Mouse (Mus musculus): Measurements from ENCODE around the gene Prima1. TPM values are rescaled to one million over a fixed set of nuclear protein-coding genes. Genes with fewer than 3 reads are reported as not detected.

Prima1 gene
- total and polyA plus RNA-seq, 2 experiments from 2014 or later, result 0.67 to 0.69 TPM

DNA sequence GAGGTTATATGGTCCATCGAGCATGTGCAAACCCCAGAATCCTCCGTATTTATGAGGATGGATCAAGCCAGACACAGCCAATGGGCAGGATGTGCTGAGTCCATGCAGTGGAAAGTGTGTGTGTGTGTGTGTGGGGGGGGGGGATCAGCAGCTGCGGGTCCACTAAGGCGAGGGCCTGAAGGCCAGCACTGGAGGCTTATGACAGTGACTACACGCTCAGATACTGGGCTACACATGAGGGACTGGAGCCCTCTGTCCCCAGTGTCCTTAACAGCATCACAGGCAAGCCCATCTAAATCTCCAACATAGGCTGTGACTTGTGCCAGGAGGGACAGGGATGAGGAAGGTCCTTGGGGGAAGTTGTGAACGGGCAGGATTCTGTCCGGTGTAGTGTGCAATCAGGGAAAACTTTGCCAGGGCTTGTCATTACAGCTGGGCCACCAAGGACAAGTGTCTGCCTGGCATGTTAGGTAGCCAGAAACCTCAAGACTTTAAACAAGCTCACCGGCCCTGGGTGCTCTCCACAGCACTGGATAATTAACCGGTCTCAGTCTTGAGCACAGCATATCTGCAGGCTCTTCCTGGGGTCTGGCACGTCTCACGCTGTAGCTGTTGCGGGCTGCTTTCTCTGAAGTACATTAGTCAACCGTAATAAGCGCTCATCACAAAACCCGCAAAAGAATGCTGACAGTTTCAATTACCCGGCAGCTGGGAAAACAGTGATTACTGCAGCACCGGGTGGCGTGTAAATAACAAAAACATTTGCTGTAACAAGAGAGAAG lies 84.6 kb downstream of the Prima1 start:
- peaks cover 20% of the 10 kb centered on the region for H3K36me3 ChIP-seq (ENCODE audit: insufficient read depth)
- H3K4me2 ChIP-seq (ENCODE audit: low read depth), result no peak overlapping the region
- no peaks in the 10 kb centered on the region for H3K4me1 ChIP-seq (ENCODE audit: insufficient read depth)
- H3K4me3 ChIP-seq (ENCODE audit: low read depth, low read length), result no peak overlapping the region
- 34% methylated on average over 18 of the region's 18 CpGs for WGBS
- TF ChIP-seq CTCF (IDR thresholded peaks at IDR 0.05; ENCODE audit: low read depth), result no peak
- no peak overlapping the region for H3K9ac ChIP-seq
- ATAC-seq (peak; percentile 79), DNase-seq (peak; percentile 71)
- H3K27ac ChIP-seq (ENCODE audit: low read depth, low read length), result no peak overlapping the region
- no peaks in the 10 kb centered on the region for H3K27me3 ChIP-seq (ENCODE audit: insufficient read depth, low read length)
- H3K9me3 ChIP-seq (ENCODE audit: low read length), result no peaks in the 10 kb centered on the region

DNA sequence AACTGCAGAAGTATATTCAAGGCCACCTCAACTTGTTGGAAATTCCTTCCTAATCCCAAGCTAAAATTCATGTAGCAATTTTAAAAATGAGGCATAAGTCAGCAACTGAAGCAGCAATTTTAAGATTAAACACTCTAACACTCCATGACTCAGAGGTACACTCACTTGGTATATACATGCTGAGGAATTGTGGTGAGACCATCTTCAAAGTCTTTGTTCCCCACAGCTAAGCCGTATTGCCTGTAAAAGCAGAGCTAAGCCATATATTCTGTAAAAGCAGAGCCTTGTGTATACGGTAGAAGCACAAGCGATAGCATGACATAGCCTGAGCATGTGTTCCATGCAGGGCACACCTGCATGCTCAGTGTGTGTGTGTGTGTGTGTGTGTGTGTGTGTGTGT lies 86.5 kb downstream of the Prima1 start:
- ATAC-seq (peak; percentile 57; the same call in 1 of the 2 replicates), DNase-seq (peak; percentile 34)
- Histone ChIP-seq H3K9me3 (ENCODE audit: low read length) (no peaks in the 10 kb centered on the region), H3K4me1 (ENCODE audit: insufficient read depth) (no peaks in the 10 kb centered on the region), H3K9ac (no peak overlapping the region), H3K4me3 (ENCODE audit: low read depth, low read length) (no peak overlapping the region), H3K36me3 (ENCODE audit: insufficient read depth) (peaks cover 16% of the 10 kb centered on the region), H3K27ac (ENCODE audit: low read depth, low read length) (no peak overlapping the region), H3K27me3 (ENCODE audit: insufficient read depth, low read length) (no peaks in the 10 kb centered on the region), H3K4me2 (ENCODE audit: low read depth) (no peak overlapping the region)
- TF ChIP-seq CTCF (IDR thresholded peaks at IDR 0.05; ENCODE audit: low read depth), result no peak
- 76% methylated on average over 3 of the region's 3 CpGs for WGBS

GRCm38 (mm10) chr12:103154927-103155326 lies 87.0 kb downstream of the Prima1 start:
- Histone ChIP-seq H3K27ac (ENCODE audit: low read depth, low read length) (no peak overlapping the region), H3K4me2 (ENCODE audit: low read depth) (no peak overlapping the region), H3K4me3 (ENCODE audit: low read depth, low read length) (no peak overlapping the region), H3K36me3 (ENCODE audit: insufficient read depth) (peaks cover 16% of the 10 kb centered on the region), H3K9me3 (ENCODE audit: low read length) (no peaks in the 10 kb centered on the region), H3K4me1 (ENCODE audit: insufficient read depth) (no peaks in the 10 kb centered on the region), H3K9ac (no peak overlapping the region), H3K27me3 (ENCODE audit: insufficient read depth, low read length) (no peaks in the 10 kb centered on the region)
- peak; percentile 29; the same call in 1 of the 2 replicates for TF ChIP-seq CTCF (IDR thresholded peaks at IDR 0.05; ENCODE audit: low read depth)
- WGBS, result 82% methylated on average over 2 of the region's 2 CpGs
- DNase-seq (no peak), ATAC-seq (no peak)

- DNase-seq (no peak), ATAC-seq (no peak)
- TF ChIP-seq CTCF (IDR thresholded peaks at IDR 0.05; ENCODE audit: low read depth), result no peak
- Histone ChIP-seq H3K4me2 (ENCODE audit: low read depth) (no peak overlapping the region), H3K4me3 (ENCODE audit: low read depth, low read length) (no peak overlapping the region), H3K4me1 (ENCODE audit: insufficient read depth) (no peaks in the 10 kb centered on the region), H3K36me3 (ENCODE audit: insufficient read depth) (peaks cover 46% of the 10 kb centered on the region), H3K9ac (no peak overlapping the region), H3K9me3 (ENCODE audit: low read length) (no peaks in the 10 kb centered on the region), H3K27me3 (ENCODE audit: insufficient read depth, low read length) (no peaks in the 10 kb centered on the region), H3K27ac (ENCODE audit: low read depth, low read length) (no peak overlapping the region)
- 89% methylated on average over 2 of the region's 2 CpGs for WGBS
Observed at GRCm38 (mm10) chr12:103150247-103150646, 91.7 kb downstream of the Prima1 start.

Other genes with a start within 250 kb of the Prima1 start
- gene Fam181a, start 68.8 kb upstream of the Prima1 start, total RNA-seq (2014; rRNA removed), result 10.0 and 10.7 TPM in 2 replicates
- 6.9 and 9.1 TPM in 2 replicates for gene Fam181a, start 68.8 kb upstream of the Prima1 start, polyA plus RNA-seq (2015; fragmentation: Nextera tagmentation; extraction: Ambion mirVana)
- 1.6 and 2.1 TPM in 2 replicates for gene Asb2, start 113.9 kb upstream of the Prima1 start, total RNA-seq (2014; rRNA removed)
- gene Asb2, start 113.9 kb upstream of the Prima1 start, polyA plus RNA-seq (2015; fragmentation: Nextera tagmentation; extraction: Ambion mirVana), result 1.5 and 1.6 TPM in 2 replicates
- 22.2 and 26.5 TPM in 2 replicates for gene Otub2, start 146.5 kb upstream of the Prima1 start, total RNA-seq (2014; rRNA removed)
- 18.9 and 21.3 TPM in 2 replicates for gene Otub2, start 146.5 kb upstream of the Prima1 start, polyA plus RNA-seq (2015; fragmentation: Nextera tagmentation; extraction: Ambion mirVana)
- 5.1 and 11.8 TPM in 2 replicates for gene 9330161L09Rik, start 165.7 kb upstream of the Prima1 start, total RNA-seq (2014; rRNA removed)
- 0.82 and 1.3 TPM in 2 replicates for gene 9330161L09Rik, start 165.7 kb upstream of the Prima1 start, polyA plus RNA-seq (2015; fragmentation: Nextera tagmentation; extraction: Ambion mirVana)
- gene Ddx24, start 183.7 kb upstream of the Prima1 start, total RNA-seq (2014; rRNA removed), result 140 and 175 TPM in 2 replicates
- gene Ddx24, start 183.7 kb upstream of the Prima1 start, polyA plus RNA-seq (2015; fragmentation: Nextera tagmentation; extraction: Ambion mirVana), result 169 and 173 TPM in 2 replicates
- gene Ifi27, start 192.1 kb upstream of the Prima1 start, total RNA-seq (2014; rRNA removed), result 13.2 and 19.1 TPM in 2 replicates
- gene Ifi27, start 192.1 kb upstream of the Prima1 start, polyA plus RNA-seq (2015; fragmentation: Nextera tagmentation; extraction: Ambion mirVana), result 22.1 and 26.5 TPM in 2 replicates
- 7.8 and 9.4 TPM in 2 replicates for gene Ifi27l2a, start 201.5 kb upstream of the Prima1 start, total RNA-seq (2014; rRNA removed)
- gene Ifi27l2a, start 201.5 kb upstream of the Prima1 start, polyA plus RNA-seq (2015; fragmentation: Nextera tagmentation; extraction: Ambion mirVana), result 10.2 and 16.4 TPM in 2 replicates
- gene Ifi27l2b, start 215.1 kb upstream of the Prima1 start, total RNA-seq (2014; rRNA removed), result not detected in 2 replicates
- gene Ifi27l2b, start 215.1 kb upstream of the Prima1 start, polyA plus RNA-seq (2015; fragmentation: Nextera tagmentation; extraction: Ambion mirVana), result not detected in 2 replicates

Data from forebrain, postnatal 0 days (tissue).